Mouse (Mus musculus) CH12.LX (cell line): ENCODE results near the gene Wnt2. TPM values are rescaled to one million over a fixed set of nuclear protein-coding genes. Genes with fewer than 3 reads are reported as not detected.

Experiments
- DNase-seq: peaks from one replicate; pipeline ENCODE4 v3.0.0-alpha.2; 2013; ENCODE audit errors: extremely low read depth
- H3K27ac ChIP-seq: 2 replicates; pipeline ENCODE4 v1.5.1; 2012; ENCODE audit warnings: low read depth, mild to moderate bottlenecking, control low read depth, moderate library complexity; ENCODE audit not compliant: insufficient read depth
- H3K27me3 ChIP-seq: replicated peaks from 2 replicates; pipeline ENCODE3; 2012; ENCODE audit warnings: inconsistent platforms
- H3K36me3 ChIP-seq, 2 experiments: replicated peaks in 1 of 2; 2 replicates each; pipeline versions ENCODE3 to v1.6.1; 2012; ENCODE audit warnings: inconsistent platforms in 1 of 2, low read length in 1 of 2, mild to moderate bottlenecking in 1 of 2, mixed read lengths in 1 of 2, moderate library complexity in 1 of 2; ENCODE audit not compliant: control insufficient read depth in 1 of 2, insufficient read depth in 1 of 2
- H3K4me1 ChIP-seq, 2 experiments: 2 replicates each; pipeline ENCODE4 v1.6.1; 2012; ENCODE audit warnings: inconsistent platforms in 1 of 2, moderate library complexity in 1 of 2; ENCODE audit not compliant: insufficient read depth in 2 of 2, control insufficient read depth in 1 of 2
- H3K4me2 ChIP-seq: 2 replicates; pipeline ENCODE4 v1.6.1; 2012; ENCODE audit warnings: low read depth, mild to moderate bottlenecking, control low read depth; ENCODE audit not compliant: poor library complexity, insufficient read depth, severe bottlenecking
- H3K4me3 ChIP-seq, 3 experiments: fragments of 150-350 bp in 1 of 3; sonication (generic) in 1 of 3; replicated peaks in 1 of 3; 2 replicates each; pipeline versions ENCODE3 to v1.5.1; 2011 to 2012; ENCODE audit warnings: low read depth in 2 of 3, low read length in 2 of 3, mild to moderate bottlenecking in 2 of 3, moderate library complexity in 2 of 3, control low read depth in 1 of 3, improper control_type of control experiment in 1 of 3, inconsistent platforms in 1 of 3, mixed read lengths in 1 of 3; ENCODE audit not compliant: poor library complexity in 1 of 3
- H3K79me2 ChIP-seq: replicated peaks from 2 replicates; pipeline ENCODE4 v1.6.1; 2012; ENCODE audit warnings: mild to moderate bottlenecking, moderate library complexity; ENCODE audit not compliant: control insufficient read depth, poor library complexity, insufficient read depth, severe bottlenecking; ENCODE audit errors: extremely low read depth
- H3K9ac ChIP-seq: 2 replicates; pipeline ENCODE4 v1.6.1; 2012; ENCODE audit warnings: low read depth, mild to moderate bottlenecking, control low read depth, moderate library complexity; ENCODE audit not compliant: insufficient read depth
- H3K9me3 ChIP-seq: replicated peaks from 2 replicates; pipeline ENCODE3; 2012; ENCODE audit warnings: low read length, inconsistent platforms, mixed read lengths
- BHLHE40 ChIP-seq: IDR thresholded peaks from 2 replicates; pipeline ENCODE4 v1.6.1; 2011; ENCODE audit warnings: mild to moderate bottlenecking, low read depth, low read length, improper control_type of control experiment
- CHD2 ChIP-seq: IDR thresholded peaks from 2 replicates; pipeline ENCODE4 v1.6.1; 2011; ENCODE audit warnings: low read length, improper control_type of control experiment
- CTCF ChIP-seq, 2 experiments: IDR thresholded peaks in 1 of 2; conservative IDR thresholded peaks in 1 of 2; 2 replicates each; pipeline ENCODE4 v1.5.1; 2011 to 2012; ENCODE audit warnings: low read depth in 2 of 2, low read length in 2 of 2, improper control_type of control experiment in 1 of 2, inconsistent platforms in 1 of 2, mild to moderate bottlenecking in 1 of 2, moderate library complexity in 1 of 2
- E2F4 ChIP-seq: IDR thresholded peaks from 2 replicates; pipeline ENCODE4 v1.6.1; 2011; ENCODE audit warnings: low read depth, low read length, improper control_type of control experiment; ENCODE audit not compliant: insufficient replicate concordance
- ETS1 ChIP-seq: conservative IDR thresholded peaks from 2 replicates; pipeline ENCODE4 v1.6.1; 2012; ENCODE audit warnings: low read depth, mild to moderate bottlenecking, inconsistent platforms, low read length, improper control_type of control experiment, moderate library complexity
- GABPA ChIP-seq: IDR thresholded peaks from 2 replicates; pipeline ENCODE4 v1.6.1; 2012; ENCODE audit warnings: low read depth, low read length, improper control_type of control experiment, inconsistent platforms; ENCODE audit not compliant: insufficient replicate concordance
- IRF4 ChIP-seq: IDR thresholded peaks from 2 replicates; pipeline ENCODE4 v1.6.1; 2014; ENCODE audit warnings: low read depth, mild to moderate bottlenecking, inconsistent platforms, low read length, improper control_type of control experiment
- KAT2A ChIP-seq: IDR thresholded peaks from 2 replicates; pipeline ENCODE4 v1.6.1; 2012; ENCODE audit warnings: low read length, improper control_type of control experiment, inconsistent platforms; ENCODE audit not compliant: insufficient replicate concordance
- MAFK ChIP-seq: IDR thresholded peaks from 2 replicates; pipeline ENCODE4 v1.6.1; 2011; ENCODE audit warnings: low read length, improper control_type of control experiment; ENCODE audit not compliant: insufficient replicate concordance
- MAX ChIP-seq: IDR thresholded peaks from 2 replicates; pipeline ENCODE4 v1.6.1; 2011; ENCODE audit warnings: low read length, improper control_type of control experiment
- MAZ ChIP-seq: IDR thresholded peaks from 2 replicates; pipeline ENCODE4 v1.6.1; 2012; ENCODE audit warnings: low read depth, mild to moderate bottlenecking, inconsistent platforms, low read length, improper control_type of control experiment, moderate library complexity
- MXI1 ChIP-seq: IDR thresholded peaks from 2 replicates; pipeline ENCODE4 v1.6.1; 2011; ENCODE audit warnings: mild to moderate bottlenecking, low read depth, low read length, improper control_type of control experiment
- MYC ChIP-seq: IDR thresholded peaks from 2 replicates; pipeline ENCODE4 v1.6.1; 2011; ENCODE audit warnings: low read depth, mild to moderate bottlenecking, improper control_type of control experiment, low read length
- NELFE ChIP-seq: IDR thresholded peaks from 2 replicates; pipeline ENCODE4 v1.6.1; 2011; ENCODE audit warnings: low read depth, low read length, improper control_type of control experiment
- NRF1 ChIP-seq: IDR thresholded peaks from 2 replicates; pipeline ENCODE4 v1.6.1; 2014; ENCODE audit warnings: low read depth, mild to moderate bottlenecking, inconsistent platforms, low read length, improper control_type of control experiment, moderate library complexity
- POLR2A ChIP-seq: IDR thresholded peaks from 2 replicates; pipeline ENCODE4 v1.6.1; 2011; ENCODE audit warnings: low read depth, mild to moderate bottlenecking, improper control_type of control experiment, low read length
- POLR2AphosphoS2 ChIP-seq: IDR thresholded peaks from 2 replicates; pipeline ENCODE4 v1.6.1; 2011; ENCODE audit warnings: low read depth, low read length, improper control_type of control experiment
- RAD21 ChIP-seq: IDR thresholded peaks from 2 replicates; pipeline ENCODE4 v1.6.1; 2011; ENCODE audit warnings: low read depth, mild to moderate bottlenecking, low read length, improper control_type of control experiment, moderate library complexity
- RCOR1 ChIP-seq: conservative IDR thresholded peaks from 2 replicates; pipeline ENCODE4 v1.6.1; 2012; ENCODE audit warnings: low read depth, mild to moderate bottlenecking, inconsistent platforms, low read length, improper control_type of control experiment
- SIN3A ChIP-seq: IDR thresholded peaks from 2 replicates; pipeline ENCODE4 v1.6.1; 2012; ENCODE audit warnings: low read length, improper control_type of control experiment, inconsistent platforms
- SMC3 ChIP-seq: IDR thresholded peaks from 2 replicates; pipeline ENCODE4 v1.6.1; 2011; ENCODE audit warnings: low read depth, low read length, improper control_type of control experiment
- TBP ChIP-seq: conservative IDR thresholded peaks from 2 replicates; pipeline ENCODE4 v1.6.1; 2011; ENCODE audit warnings: low read depth, low read length, improper control_type of control experiment
- TCF12 ChIP-seq: IDR thresholded peaks from 2 replicates; pipeline ENCODE4 v1.6.1; 2014; ENCODE audit warnings: low read depth, mild to moderate bottlenecking, inconsistent platforms, low read length, improper control_type of control experiment
- USF1 ChIP-seq: IDR thresholded peaks from 2 replicates; pipeline ENCODE4 v1.6.1; 2014; ENCODE audit warnings: low read depth, mild to moderate bottlenecking, inconsistent platforms, low read length, improper control_type of control experiment
- USF2 ChIP-seq: conservative IDR thresholded peaks from 2 replicates; pipeline ENCODE4 v1.6.1; 2011; ENCODE audit warnings: low read depth, low read length, improper control_type of control experiment
- ZKSCAN1 ChIP-seq: IDR thresholded peaks from 2 replicates; pipeline ENCODE4 v1.6.1; 2012; ENCODE audit warnings: low read depth, inconsistent platforms, low read length, improper control_type of control experiment, borderline replicate concordance
- dilution Hi-C: fragments of 300-500 bp; cut with MboI; formaldehyde crosslinking; loops from 2 replicates; pipeline ENCODE4 v1.14.3; 2020; ENCODE audit warnings: low sequenced_read_pairs; ENCODE audit not compliant: extremely low pct_unique_long_range_greater_than_20kb, extremely low pct_ligation_motif_present
- in situ Hi-C: fragments of 300-500 bp; cut with MboI; formaldehyde crosslinking; loops from 3 replicates; pipeline ENCODE4 v1.14.3; 2019; ENCODE audit warnings: low sequenced_read_pairs, low pct_ligation_motif_present, low pct_unique_long_range_greater_than_20kb, mixed read lengths
- polyA plus RNA-seq: library from polyadenylated mRNA; unstranded; fragments of >175 nt; gene quantifications from 2 replicates; pipeline ENCODE4 v1.2.1, GENCODE M21; 2012; ENCODE audit warnings: low read depth; ENCODE audit not compliant: insufficient read length
- total RNA-seq, 2 experiments: library from RNA; depleted of rRNA; stranded (reverse); fragments of 300-350 nt in 1 of 2; fragments of >200 nt in 1 of 2; gene quantifications; 2 replicates each; pipeline ENCODE4 v1.2.3; 2012 to 2014

Wnt2 gene
- total and polyA plus RNA-seq, 3 experiments = not detected

GRCm38 (mm10) chr6:18057899-18058298 is 27.5 kb upstream of the Wnt2 start:
- no peaks in the 10 kb centered on the region for H3K9me3 ChIP-seq
- no peaks in the 10 kb centered on the region for H3K36me3 ChIP-seq
- H3K79me2 ChIP-seq = no peaks in the 10 kb centered on the region
- TF ChIP-seq RCOR1 (no peak), POLR2A (no peak), GABPA (no peak), NELFE (no peak), MAX (no peak), TBP (no peak), MAFK (no peak), MYC (no peak), IRF4 (no peak), USF2 (no peak), MXI1 (no peak), ZKSCAN1 (no peak), CTCF (conservative IDR thresholded peaks at IDR 0.05 in 1 of 2, IDR thresholded peaks at IDR 0.05 in 1 of 2; ENCODE audit: low read depth in 2 of 2, low read length in 2 of 2) (no peak), USF1 (no peak), BHLHE40 (no peak), MAZ (no peak), SMC3 (no peak), E2F4 (no peak)
- in situ Hi-C loops = no loop called here
- dilution Hi-C loops = no loop called here
- no peak overlapping the region for H3K9ac ChIP-seq
- H3K4me3 ChIP-seq = no peak overlapping the region
- H3K27me3 ChIP-seq = no peaks in the 10 kb centered on the region
- no peaks in the 10 kb centered on the region for H3K4me1 ChIP-seq
- no peak overlapping the region for H3K27ac ChIP-seq
- no peak overlapping the region for H3K4me2 ChIP-seq
- no peak for DNase-seq

GRCm38 (mm10) chr6:18051702-18052101 is 21.3 kb upstream of the Wnt2 start:
- H3K4me2 ChIP-seq = no peak overlapping the region
- in situ Hi-C loops = no loop called here
- no peak overlapping the region for H3K4me3 ChIP-seq
- no peaks in the 10 kb centered on the region for H3K27me3 ChIP-seq
- dilution Hi-C loops = no loop called here
- no peak for DNase-seq
- no peaks in the 10 kb centered on the region for H3K36me3 ChIP-seq
- no peak for TF ChIP-seq ETS1
- no peak for TF ChIP-seq GABPA
- no peak for TF ChIP-seq SIN3A
- no peak for TF ChIP-seq KAT2A
- TF ChIP-seq E2F4 = no peak
- TF ChIP-seq MAZ = no peak
- no peak for TF ChIP-seq POLR2A
- TF ChIP-seq NRF1 = no peak
- no peak for TF ChIP-seq CHD2
- no peak for TF ChIP-seq BHLHE40
- TF ChIP-seq RAD21 = no peak
- TF ChIP-seq TCF12 = no peak
- TF ChIP-seq MXI1 = no peak
- no peak for TF ChIP-seq MAFK
- TF ChIP-seq POLR2AphosphoS2 = no peak
- TF ChIP-seq TBP = no peak
- TF ChIP-seq, all 38 proteins: peak for 0
- Histone ChIP-seq H3K4me1 (no peaks in the 10 kb centered on the region), H3K9me3 (no peaks in the 10 kb centered on the region), H3K27ac (no peak overlapping the region), H3K9ac (no peak overlapping the region), H3K79me2 (no peaks in the 10 kb centered on the region)
